Mouse (Mus musculus) right cerebral cortex, postnatal 25 days (tissue): Measurements from ENCODE around the gene Spty2d1.
A peak's percentile ranks its signal among the peaks of the same experiment; 100 is the strongest.
"Not testable (repeated sequence)": the region's sequence is repeated elsewhere in the genome, so short reads cannot be mapped to it uniquely, and the experiment has no call there.

Source experiments
- DNase-seq: peaks from one replicate; pipeline ENCODE4 v3.0.0; 2022

Spty2d1 gene

DNA sequence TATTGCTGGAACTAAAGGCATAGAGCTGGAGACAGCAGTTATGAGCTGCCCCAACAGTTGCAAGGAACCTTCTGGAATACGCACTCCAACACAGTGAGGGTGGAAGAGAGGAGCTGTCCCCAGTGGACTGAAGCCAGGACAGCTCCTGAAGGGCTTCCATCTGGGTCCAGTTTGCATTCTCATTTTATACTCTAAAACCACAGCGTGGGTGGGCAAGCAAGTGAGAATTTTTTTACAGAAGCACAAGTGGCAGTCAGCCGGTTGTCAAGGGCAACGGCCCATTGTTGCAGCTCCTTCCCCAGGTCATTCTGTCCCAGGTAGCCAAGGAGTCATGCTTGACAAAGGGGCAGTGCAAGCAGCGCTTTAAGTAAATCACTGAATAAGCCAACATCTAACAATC lies 11.4 kb upstream of the Spty2d1 start:
- peak; percentile 57 for DNase-seq

DNA sequence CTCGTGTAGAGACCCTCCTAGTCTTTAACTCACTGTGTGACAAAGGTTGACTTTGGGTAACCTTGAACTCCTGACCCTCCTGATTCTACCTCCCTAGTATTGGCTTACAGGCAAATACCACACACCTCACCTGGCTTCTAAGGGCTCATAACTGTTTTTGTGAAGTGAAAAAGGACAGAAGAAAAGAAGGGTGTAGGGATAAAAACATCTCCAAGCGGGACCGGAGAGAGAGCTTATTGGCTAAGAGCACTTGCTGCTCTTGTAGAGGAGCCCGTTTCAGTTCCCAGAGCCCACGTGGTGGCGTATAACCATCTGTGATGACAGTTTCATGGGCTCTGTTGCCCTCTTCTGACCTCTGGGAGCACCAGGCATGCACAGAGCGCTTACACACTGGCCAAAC lies 8.9 kb upstream of the Spty2d1 start:
- DNase-seq = no peak

DNA sequence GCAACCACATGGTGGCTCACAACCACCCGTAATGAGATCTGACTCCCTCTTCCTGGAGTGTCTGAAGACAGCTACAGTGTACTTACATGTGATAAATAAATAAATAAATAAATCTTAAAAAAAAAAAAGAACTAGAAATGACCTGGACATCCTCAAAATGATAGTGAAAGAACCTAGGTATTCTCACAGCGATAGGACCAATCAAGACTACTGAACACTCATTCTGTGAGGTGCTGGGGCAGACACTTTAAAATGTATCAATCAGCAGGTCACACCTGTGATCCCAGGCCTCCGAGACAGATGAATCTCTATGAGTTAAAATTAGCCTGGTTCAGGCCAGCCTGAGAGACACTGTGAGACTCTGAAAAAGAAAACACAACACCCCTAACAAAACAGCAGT lies 8.4 kb upstream of the Spty2d1 start:
- no peak for DNase-seq

DNA sequence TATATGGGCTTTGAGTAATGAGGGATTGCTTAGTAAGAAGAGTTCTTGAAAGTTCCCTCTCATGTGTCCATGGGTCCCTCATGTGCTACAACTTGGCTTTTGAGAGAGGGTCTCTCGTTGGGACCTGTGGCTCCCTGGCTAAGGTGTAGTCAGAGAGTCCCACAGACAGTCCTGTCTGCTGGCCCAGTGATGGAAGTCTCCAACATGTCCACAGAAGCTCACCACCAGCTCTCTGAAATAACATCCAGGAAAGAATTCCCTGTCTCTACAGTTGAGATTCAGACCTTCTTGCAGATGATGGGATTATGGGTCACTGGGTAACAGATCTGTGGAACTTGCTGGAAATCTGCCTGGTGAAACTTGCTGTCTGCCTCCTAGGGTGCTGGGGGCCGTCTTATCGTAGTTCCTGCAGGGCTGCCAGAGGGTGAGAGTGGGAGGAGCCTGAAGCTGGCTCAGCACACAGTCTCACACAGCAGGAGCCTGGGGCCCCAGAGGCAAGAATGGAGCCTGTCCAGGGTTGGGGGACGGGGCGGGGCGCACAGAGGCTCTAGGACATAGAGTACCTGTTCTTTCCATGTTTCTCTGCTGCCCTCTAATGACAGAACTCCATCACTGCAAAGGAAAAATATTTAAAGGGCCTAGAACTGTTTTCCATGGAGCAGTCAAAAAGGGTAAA lies 7.3 kb upstream of the Spty2d1 start:
- peak; percentile 54 for DNase-seq

DNA sequence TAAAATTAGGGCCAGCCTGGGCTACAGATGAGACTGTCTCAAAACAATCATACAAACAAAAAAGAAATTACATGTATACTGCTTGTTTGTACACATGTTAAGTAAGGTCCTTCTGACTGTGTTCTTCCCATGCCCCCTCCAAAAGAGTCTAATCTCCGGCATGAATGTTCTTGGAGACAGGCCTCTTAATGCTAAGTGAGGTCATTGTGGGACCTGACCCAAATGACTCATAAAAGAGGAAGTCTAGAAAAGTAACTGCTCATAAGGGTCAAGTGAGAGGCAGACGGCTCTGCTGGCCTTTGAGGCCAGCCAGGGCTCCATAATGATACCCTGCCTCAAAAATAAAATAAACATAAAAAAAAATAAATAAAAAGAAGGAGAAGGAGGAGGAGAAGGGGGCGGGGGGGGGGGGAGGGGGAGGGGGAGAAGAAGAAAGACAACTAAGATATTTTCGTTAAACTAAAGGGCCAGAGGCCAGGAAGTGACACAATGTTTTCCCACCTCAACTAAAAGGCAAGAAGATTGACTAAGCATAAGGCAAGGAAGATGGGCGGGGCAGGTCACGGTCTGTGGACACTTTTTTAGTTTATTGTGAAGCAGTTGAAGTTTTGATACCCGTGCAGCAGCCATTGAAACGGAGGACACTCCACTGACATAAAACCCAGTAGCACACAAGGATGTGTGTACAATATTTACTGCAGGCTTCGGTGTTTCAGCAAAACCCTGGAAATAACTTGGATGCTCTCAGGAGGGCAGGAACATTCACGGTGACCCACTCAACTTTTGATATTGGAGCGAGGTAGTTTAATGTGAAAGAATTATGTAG lies 6.6 kb upstream of the Spty2d1 start:
- no peak for DNase-seq

DNA sequence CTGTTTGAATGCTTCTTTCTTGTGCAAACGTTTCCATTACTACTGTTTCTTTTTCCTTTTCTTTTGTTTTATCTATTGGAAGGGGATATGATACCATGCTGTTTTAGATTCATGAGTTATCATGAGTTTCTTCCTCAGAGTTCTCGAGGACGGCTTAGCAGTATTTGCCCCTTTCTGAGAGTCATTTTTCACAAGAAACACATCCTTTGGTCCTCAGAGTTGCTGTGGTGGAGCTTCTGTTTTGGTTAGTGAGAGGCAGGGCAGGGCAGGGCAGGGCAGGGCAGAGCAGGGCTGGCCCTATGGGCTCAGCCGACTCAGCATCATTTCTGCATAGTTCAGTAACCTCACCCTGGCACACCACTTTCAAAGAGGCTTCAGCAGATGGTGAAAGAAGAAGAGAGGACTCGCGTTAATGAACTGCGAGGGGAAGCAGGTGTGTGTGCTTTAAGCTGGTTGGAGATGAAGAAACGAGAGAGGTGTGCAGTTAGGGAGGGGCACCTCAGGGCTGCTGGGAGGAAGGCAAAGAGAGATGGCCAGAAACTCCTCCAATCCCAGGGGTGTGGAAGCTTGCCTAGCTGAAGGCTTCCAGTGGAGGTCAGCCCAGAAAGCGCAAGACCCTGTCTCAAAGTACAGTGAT lies 5.0 kb upstream of the Spty2d1 start:
- no peak for DNase-seq

DNA sequence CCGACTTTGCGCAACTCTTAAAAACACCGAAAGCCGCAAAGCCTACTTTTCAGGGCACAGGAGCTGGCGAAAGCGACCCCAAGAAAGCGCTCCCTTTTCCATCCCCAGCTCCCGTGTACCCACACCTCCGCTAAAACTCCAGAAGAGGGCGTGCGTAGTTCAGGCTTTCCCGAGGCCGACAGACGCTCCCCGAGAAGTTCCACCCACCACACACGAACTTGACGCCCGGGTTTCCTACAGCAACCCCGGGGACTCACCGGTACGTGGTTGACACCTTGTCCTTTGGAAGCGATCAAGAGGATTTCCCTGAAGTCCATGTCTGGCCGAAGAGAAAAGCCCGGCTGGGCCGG lies 418 bp downstream of the Spty2d1 start:
- DNase-seq = no peak

DNA sequence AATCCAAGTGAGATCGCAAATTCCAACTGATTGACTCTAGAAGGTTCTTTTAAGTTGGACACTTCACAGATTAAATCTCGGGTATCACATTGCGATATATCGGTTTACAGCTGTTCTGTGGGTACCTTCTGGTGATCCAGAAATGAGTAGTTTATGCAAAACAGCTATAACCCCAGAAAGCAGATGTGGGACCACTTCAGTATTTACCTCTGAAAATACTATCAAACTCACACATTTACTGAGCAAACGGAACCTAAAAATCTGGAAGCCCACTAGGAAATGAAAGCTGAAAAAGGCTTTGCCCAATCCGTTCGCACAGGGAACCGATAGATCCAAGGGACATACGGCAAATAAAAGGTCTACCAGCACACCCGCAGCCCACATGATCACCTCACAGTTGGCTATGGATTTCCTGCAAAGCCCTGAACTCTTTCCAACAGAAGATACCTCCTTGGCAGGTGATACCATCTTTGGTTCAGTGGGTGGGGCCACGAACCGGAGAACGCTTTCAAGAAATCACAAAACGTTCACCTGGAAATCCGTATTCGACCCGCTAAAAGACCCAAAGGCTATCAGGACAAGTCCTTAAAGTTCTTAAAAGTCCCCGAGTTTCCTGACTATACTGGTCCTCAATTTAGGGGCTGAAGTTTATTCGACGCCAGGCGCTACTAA lies 966 bp downstream of the Spty2d1 start:
- no peak for DNase-seq

DNA sequence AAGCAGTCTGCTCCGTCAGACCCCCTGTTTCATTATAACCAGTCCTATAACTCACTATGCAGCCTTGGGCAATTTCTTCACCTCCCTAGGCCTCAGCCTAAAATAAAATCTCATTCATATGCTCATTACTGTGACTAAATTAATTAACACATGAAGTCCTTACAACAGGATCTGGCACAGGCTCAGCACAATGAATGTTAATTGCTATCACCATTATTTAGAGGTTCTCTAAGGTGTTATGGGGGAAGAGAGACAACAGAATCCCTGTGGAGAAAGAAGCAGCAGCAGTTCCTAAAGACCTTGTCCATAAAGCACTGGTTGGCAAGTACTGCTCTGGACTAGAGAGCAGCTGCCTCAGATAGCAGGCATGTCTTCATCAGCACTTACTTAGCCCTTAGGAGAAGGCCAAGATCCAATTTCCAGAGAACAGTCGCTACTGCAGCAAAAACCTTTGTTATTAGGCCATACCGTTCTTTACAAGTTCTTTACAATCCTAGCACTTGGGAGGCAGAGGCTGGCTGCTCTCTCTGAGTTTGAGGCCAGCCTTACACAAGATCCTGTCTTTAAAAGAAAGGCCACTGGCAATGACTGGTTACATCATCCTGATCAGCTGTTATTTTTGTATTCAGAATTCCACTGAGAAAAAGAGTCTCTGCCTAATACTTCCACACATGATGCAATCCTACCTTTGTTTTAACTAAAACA lies 4.6 kb downstream of the Spty2d1 start:
- DNase-seq = no peak

DNA sequence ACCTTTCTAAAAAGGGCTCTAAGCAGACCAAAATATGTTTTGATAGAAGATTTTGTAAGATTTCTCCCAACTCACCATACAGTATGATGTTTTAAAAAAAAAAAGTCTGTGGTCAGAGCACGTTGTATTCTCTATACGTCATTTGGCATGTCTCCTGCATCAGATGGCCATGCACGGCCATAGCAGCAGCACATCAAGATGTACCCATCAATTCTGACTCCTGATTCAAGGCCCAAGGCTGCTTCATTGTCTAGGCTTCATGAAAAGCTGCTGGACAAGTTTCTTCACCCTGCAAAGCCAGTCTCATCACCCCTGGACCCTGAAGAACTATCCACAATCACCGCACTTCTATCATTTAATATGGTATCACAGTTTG lies 6.3 kb downstream of the Spty2d1 start:
- DNase-seq = no peak

DNA sequence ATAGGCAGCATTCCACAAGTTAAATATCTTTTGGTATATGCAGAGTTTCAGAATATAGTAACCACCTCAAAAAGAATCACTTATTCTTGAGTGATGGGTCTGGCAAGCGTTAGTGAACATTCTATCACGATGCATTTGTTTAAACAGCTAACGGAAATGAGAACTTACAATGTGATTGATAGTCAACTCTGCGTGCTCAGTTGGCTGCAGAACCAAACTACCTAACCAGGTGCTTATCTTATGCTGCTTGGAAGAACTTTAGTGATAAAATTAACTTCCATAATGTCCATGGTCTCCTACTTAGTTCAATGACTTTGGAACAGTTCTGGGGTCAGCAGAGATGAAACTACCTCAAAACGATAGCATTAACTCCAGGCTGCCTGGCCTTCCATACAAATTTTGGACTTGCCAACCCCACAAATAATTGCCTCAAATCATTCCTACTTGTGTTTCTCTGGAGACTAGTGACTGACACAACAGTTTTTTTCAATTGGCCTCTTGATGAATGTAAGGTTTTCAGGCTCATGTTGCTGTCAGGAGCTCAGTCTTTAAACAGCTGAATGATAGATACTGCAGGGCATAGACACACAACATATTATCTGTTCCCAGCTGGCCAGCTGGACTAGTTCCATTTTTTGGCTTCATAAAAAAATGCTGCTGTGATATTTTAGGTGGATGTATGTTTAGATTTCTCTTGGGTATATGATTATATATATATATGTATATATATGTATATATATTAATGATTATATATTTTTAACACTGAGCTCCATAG lies 6.9 kb downstream of the Spty2d1 start:
- no peak for DNase-seq

DNA sequence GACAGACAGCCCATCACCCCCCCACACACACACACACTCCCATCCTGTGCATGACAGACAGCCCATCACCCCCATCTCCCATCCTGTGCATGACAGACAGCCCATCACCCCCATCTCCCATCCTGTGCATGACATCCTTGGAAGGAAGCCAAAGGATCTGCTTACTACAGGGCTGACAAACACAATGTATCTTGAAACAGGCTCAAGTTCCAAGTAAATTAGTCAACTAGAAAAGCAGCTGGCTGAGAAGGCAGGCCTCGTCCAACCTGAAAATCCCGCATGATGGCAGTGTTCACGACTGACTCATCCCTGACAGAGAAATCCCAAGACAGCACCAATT lies 7.6 kb downstream of the Spty2d1 start:
- DNase-seq = no peak

DNA sequence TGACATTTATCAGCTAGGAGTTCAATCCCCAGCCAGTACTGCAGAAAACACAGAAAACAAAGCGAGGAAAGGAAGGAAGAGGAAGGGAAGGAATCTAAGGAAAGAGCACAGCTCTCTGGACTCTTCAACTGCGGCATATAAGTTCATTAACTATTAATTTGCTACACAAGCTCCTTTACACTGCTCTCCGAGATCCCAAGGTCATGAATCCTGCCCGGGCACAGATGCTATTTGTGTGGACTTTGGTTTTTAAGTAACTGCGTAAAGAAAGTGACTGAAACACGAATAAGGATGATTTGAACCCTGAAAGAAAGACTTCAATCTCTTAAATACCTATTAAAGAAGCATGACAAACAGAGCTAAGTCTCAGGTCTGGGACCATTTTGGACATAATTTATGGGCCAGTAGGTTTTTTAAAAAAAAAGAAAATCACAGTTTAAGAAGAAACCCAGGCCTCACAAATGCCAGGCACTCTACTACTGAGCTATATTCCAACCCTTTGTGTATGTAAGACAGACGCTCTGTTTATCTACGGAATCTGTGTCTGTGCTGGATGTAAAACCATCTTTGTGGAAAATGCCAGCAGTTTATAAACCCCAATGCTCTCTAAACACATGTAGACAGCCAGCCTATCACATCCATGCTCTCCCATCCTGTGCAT lies 8.1 kb downstream of the Spty2d1 start:
- DNase-seq = no peak

DNA sequence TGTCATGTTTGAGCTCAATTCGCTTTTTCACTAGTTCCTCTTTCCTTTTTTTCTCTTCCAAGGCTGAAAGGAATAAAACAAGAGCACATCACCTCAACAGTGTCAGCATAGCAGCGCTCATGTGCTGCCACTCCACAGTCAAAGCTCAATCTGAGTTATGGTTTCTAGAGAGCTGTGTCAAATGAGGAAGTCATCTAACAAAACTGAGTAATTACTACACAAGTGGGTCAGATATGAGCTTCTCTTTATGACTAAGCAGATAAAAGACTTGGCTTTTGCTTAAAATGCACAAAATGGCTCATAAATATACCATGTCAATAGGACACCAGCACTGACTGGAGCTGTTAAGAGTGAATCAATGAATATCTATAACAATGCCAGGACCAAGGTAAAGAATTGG lies 9.3 kb downstream of the Spty2d1 start:
- DNase-seq = no peak

DNA sequence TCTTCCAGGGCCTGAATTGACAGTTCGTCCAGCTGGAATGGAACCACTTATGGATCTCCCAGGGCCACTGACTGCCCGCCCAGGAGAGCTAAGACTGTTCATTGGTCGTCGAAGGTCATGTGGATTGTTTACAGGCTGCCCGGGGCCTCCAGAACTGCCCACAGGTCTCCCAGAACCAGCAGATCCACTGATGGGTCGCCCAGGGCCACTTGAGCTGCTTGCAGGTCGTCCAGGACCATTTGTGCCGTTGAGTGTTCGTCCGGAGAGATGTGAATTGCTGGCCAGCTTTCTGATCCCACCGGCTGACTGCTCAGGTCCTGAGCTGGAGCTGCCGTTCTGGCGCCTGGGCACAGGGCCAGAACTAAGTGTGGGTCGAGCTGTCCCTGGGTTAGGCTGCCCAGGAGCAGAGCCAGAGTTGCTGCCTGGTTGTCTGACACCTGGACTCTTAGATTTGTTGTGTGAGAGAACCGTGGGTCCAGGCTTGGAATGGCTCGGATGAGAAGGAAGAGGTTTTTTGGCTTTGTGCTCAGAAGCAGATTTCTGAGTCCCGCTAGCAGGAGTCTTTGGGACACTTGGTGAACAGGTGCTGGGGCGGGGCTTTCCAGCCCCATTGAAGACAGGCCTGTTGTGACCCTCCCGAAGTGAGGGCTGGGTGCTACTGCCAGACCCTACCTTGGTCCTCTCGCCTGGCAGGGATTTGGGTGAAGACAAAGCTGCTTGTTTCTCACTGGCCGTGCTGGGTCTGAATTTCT lies 10.4 kb downstream of the Spty2d1 start:
- DNase-seq = no peak

DNA sequence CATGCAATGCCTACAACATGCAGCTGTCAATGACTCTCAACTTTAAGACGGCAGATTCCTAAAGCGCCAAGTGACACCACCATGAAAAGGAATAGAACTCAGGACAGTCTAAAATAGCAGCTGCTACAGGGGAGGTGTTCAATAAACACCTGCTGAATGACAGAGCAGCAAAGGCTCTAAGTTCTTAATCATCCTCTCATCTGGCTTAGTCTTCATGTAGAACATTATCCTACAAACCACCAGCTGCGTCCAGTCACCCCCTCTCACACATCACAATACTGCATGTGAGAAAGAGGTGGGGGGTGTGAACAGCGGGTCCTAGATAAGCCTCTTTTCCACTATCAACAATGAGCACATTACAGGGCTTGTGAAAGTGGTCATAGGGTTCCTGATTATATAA lies 11.2 kb downstream of the Spty2d1 start:
- no peak for DNase-seq

DNA sequence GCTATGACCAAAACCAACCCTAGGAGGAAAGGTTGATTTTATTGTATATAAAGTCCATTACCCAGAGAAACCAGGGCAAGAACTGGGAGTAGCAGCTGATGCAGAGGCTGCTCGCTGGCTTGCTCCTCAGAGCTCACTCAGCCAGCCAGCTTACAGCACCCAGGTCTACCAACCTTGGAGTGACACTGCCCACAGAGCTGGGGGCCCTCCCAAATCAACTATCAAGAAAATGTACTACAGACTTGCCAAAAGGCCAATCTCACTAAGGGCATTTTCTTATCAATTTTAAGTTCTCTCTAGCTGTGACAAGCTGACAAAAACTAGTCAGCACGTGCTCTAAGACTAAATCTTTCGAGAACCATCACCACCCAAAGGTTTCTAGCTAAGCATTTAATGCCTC lies 12.7 kb downstream of the Spty2d1 start:
- no peak for DNase-seq

DNA sequence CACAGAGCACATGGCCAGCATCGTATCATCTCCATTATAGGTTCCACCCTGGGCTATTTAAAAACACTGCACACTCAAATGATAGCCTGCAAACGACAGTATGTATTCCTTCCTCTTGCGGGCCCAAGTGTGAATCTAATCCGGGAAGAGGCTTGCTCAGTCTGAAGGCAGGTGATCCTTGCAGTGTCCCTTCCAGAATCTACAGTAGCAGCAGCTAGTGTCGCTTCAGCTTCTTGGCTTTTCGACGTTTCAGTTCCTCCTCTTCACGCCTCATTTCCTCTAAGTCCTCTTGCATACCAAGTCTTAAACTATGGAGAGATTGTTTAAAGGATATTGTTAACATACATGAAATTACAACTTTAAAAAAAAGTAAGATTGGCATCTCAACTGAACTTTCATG lies 15.1 kb downstream of the Spty2d1 start:
- no peak for DNase-seq

DNA sequence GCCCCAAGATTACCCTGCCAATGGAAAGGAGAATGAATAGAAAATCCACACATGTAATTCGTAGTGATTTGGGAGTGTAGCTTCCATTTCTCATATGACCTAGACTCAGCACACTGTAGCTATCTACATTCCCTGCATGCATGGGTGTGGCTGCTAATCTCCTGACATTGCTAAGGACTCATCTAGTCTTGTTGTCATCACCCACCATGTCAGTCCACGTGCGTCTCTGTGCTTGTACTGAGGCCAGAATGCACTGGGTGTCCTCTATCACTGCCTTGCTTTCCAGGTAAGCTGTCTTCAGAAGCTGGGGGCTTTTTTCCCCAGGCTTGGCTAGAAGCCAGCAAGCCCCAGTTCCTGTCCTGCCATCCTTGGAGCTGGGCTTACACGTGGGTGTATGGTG lies 18.8 kb downstream of the Spty2d1 start:
- not testable (repeated sequence) for DNase-seq

DNA sequence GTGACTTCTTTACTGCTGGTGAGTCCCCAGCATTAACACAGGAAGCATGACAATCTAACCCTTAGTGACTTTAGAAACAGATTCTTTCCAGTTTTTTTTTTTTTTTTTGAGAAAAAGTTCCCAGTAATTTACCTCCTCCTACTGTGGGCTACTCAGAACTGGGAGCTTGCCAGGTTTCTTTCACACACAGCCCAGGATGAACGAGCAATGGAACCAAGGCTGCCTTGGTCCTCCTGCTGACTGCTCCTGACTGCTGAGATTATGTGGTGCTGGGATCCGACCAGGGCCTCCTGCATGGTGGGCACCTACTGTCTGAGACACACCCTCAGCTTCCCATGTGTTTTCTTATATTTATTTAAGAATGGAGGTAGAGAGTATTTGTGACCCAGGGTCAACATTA lies 21.1 kb downstream of the Spty2d1 start:
- no peak for DNase-seq

DNA sequence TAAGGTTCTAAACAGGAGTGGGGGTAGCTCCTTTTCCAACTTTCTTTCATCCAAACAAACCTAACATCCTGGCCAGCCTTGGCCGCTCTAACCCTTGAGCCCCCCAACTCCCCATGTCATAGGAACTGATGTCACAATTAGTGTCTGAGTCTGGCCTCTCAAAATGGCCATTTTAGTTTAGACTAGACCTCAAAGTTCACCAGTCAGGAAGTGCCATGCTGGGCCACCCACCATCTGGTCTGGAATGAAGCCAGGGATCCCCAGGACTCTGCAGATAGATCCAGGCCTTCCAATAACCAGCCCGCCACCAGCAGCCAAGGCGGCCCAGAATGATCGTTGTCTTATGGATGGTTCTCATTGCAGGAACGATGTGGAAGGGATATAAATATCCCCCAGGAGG lies 21.6 kb downstream of the Spty2d1 start:
- DNase-seq = no peak
